31 mouse cellular contexts compared by ENCODE assay signal in genomic region chr8:54230638-54231037, GRCm38 (mm10).
"Had no signal": no experiment of that assay in that cellular context is flagged by ENCODE, and none has a peak within 500 bp of the region (broad histone marks: within the 10 kb centered on the region; RNA-seq: fewer than 3 reads in every experiment).

No protein-coding gene starts in this region.

- H3K27ac ChIP-seq: left cerebral cortex, adult 2 months; limb, embryonic 10.5 days; limb, embryonic 12.5 days; limb, embryonic 13.5 days; limb, embryonic 15.5 days; liver, embryonic 12.5 days; liver, embryonic 13.5 days; liver, embryonic 14.5 days; liver, embryonic 15.5 days; lung, embryonic 15.5 days; macrophage; midbrain, embryonic 10.5 days; midbrain, embryonic 12.5 days; midbrain, embryonic 13.5 days; midbrain, embryonic 15.5 days had no signal

- H3K9me3 ChIP-seq: limb, embryonic 10.5 days; limb, embryonic 12.5 days; limb, embryonic 13.5 days; limb, embryonic 15.5 days; liver, embryonic 12.5 days; liver, embryonic 13.5 days; liver, embryonic 15.5 days; lung, embryonic 15.5 days; megakaryocyte, embryonic 14.5 days; midbrain, embryonic 10.5 days; midbrain, embryonic 12.5 days; midbrain, embryonic 13.5 days; midbrain, embryonic 15.5 days had no signal

- H3K4me3 ChIP-seq: left cerebral cortex, adult 2 months; limb, embryonic 10.5 days; limb, embryonic 12.5 days; limb, embryonic 13.5 days; limb, embryonic 15.5 days; liver, embryonic 12.5 days; liver, embryonic 13.5 days; liver, embryonic 15.5 days; lung, embryonic 15.5 days; megakaryocyte, embryonic 14.5 days; midbrain, embryonic 10.5 days; midbrain, embryonic 12.5 days; midbrain, embryonic 13.5 days; midbrain, embryonic 15.5 days; myocyte had no signal

- H3K36me3 ChIP-seq: limb, embryonic 10.5 days; limb, embryonic 12.5 days; limb, embryonic 13.5 days; limb, embryonic 15.5 days; liver, embryonic 12.5 days; liver, embryonic 13.5 days; liver, embryonic 15.5 days; lung, embryonic 15.5 days; midbrain, embryonic 10.5 days; midbrain, embryonic 12.5 days; midbrain, embryonic 13.5 days; midbrain, embryonic 15.5 days had no signal

- ATAC-seq: liver, embryonic 12.5 days; liver, postnatal 0 days; lung, postnatal 0 days; midbrain, embryonic 13.5 days; midbrain, embryonic 15.5 days; midbrain, embryonic 16.5 days had no signal

- H3K9ac ChIP-seq: limb, embryonic 12.5 days; limb, embryonic 13.5 days; limb, embryonic 15.5 days; liver, embryonic 12.5 days; liver, embryonic 13.5 days; liver, embryonic 14.5 days; liver, embryonic 15.5 days; liver, postnatal 0 days; lung, embryonic 14.5 days; lung, embryonic 15.5 days; midbrain, embryonic 12.5 days; midbrain, embryonic 13.5 days; midbrain, embryonic 15.5 days had no signal

- H3K4me1 ChIP-seq: limb, embryonic 10.5 days; limb, embryonic 12.5 days; limb, embryonic 13.5 days; limb, embryonic 15.5 days; liver, embryonic 12.5 days; liver, embryonic 13.5 days; liver, embryonic 15.5 days; lung, embryonic 15.5 days; midbrain, embryonic 10.5 days; midbrain, embryonic 12.5 days; midbrain, embryonic 13.5 days; midbrain, embryonic 15.5 days had no signal

- DNase-seq: left cerebral cortex, postnatal 4 days; liver; liver, embryonic 13.5 days; liver, postnatal 0 days; lung, adult 18-20 months; lung, adult 2 months; lung, embryonic 14.5 days; lung, postnatal 10 days; lung, postnatal 14 days; lung, postnatal 36 days; lung, postnatal 4 days; midbrain, embryonic 14.5 days had no signal

- H3K4me2 ChIP-seq: limb, embryonic 12.5 days; limb, embryonic 13.5 days; limb, embryonic 15.5 days; liver, embryonic 11.5 days; liver, embryonic 12.5 days; liver, embryonic 13.5 days; liver, embryonic 15.5 days; lung, embryonic 14.5 days; lung, embryonic 15.5 days; midbrain, embryonic 12.5 days; midbrain, embryonic 13.5 days; midbrain, embryonic 15.5 days had no signal

- H3K27me3 ChIP-seq: limb, embryonic 12.5 days; limb, embryonic 13.5 days; limb, embryonic 15.5 days; liver, embryonic 12.5 days; liver, embryonic 13.5 days; liver, embryonic 15.5 days; lung, embryonic 15.5 days; megakaryocyte, embryonic 14.5 days; midbrain, embryonic 12.5 days; midbrain, embryonic 13.5 days; midbrain, embryonic 15.5 days had no signal
